Mouse (Mus musculus): ENCODE results near the gene Sqstm1.

Gene Sqstm1

GRCm38 (mm10) chr11:50211322-50212059 is 864 bp upstream of the Sqstm1 start:
- DNase-seq (ENCODE audit: low spot score in 2 of 2), result no peak

GRCm38 (mm10) chr11:50210101-50210504 is 524 bp downstream of the Sqstm1 start:
- DNase-seq (ENCODE audit: low spot score in 2 of 2), result peak; percentile 69 to 92

GRCm38 (mm10) chr11:50208039-50208438 is 2.6 kb downstream of the Sqstm1 start:
- no peak for DNase-seq (ENCODE audit: low spot score in 2 of 2)

GRCm38 (mm10) chr11:50207344-50207743 is 3.3 kb downstream of the Sqstm1 start:
- no peak for DNase-seq (ENCODE audit: low spot score in 2 of 2)

GRCm38 (mm10) chr11:50206037-50206436 is 4.6 kb downstream of the Sqstm1 start:
- DNase-seq (ENCODE audit: low spot score in 2 of 2), result no peak

GRCm38 (mm10) chr11:50205434-50205833 is 5.2 kb downstream of the Sqstm1 start:
- no peak for DNase-seq (ENCODE audit: low spot score in 2 of 2)

- DNase-seq (ENCODE audit: low spot score in 2 of 2), result no peak
Observed at GRCm38 (mm10) chr11:50203302-50203827, 7.3 kb downstream of the Sqstm1 start.

- DNase-seq (ENCODE audit: low spot score in 2 of 2), result no peak
Observed at GRCm38 (mm10) chr11:50201590-50201989, 9.0 kb downstream of the Sqstm1 start.

- peak in 1 of 2 experiments; percentile 41 for DNase-seq (ENCODE audit: low spot score in 2 of 2)
Observed at GRCm38 (mm10) chr11:50200613-50201012, 10.0 kb downstream of the Sqstm1 start.

GRCm38 (mm10) chr11:50198916-50199315 is 11.7 kb downstream of the Sqstm1 start:
- DNase-seq (ENCODE audit: low spot score in 2 of 2), result no peak

- DNase-seq (ENCODE audit: low spot score in 2 of 2), result no peak
Observed at GRCm38 (mm10) chr11:50198219-50198846, 12.3 kb downstream of the Sqstm1 start.

GRCm38 (mm10) chr11:50197500-50197899 is 13.1 kb downstream of the Sqstm1 start:
- DNase-seq (ENCODE audit: low spot score in 2 of 2), result no peak

GRCm38 (mm10) chr11:50194793-50195192 is 15.8 kb downstream of the Sqstm1 start:
- DNase-seq (ENCODE audit: low spot score in 2 of 2), result no peak

- no peak for DNase-seq (ENCODE audit: low spot score in 2 of 2)
Observed at GRCm38 (mm10) chr11:50194070-50194469, 16.6 kb downstream of the Sqstm1 start.

- no peak for DNase-seq (ENCODE audit: low spot score in 2 of 2)
Observed at GRCm38 (mm10) chr11:50192278-50192677, 18.3 kb downstream of the Sqstm1 start.

GRCm38 (mm10) chr11:50190362-50190761 is 20.3 kb downstream of the Sqstm1 start:
- no peak for DNase-seq (ENCODE audit: low spot score in 2 of 2)

GRCm38 (mm10) chr11:50188682-50189081 is 21.9 kb downstream of the Sqstm1 start:
- DNase-seq (ENCODE audit: low spot score in 2 of 2), result no peak

- DNase-seq (ENCODE audit: low spot score in 2 of 2), result no peak
Observed at GRCm38 (mm10) chr11:50184788-50185187, 25.8 kb downstream of the Sqstm1 start.

- no peak for DNase-seq (ENCODE audit: low spot score in 2 of 2)
Observed at GRCm38 (mm10) chr11:50182702-50183101, 27.9 kb downstream of the Sqstm1 start.

GRCm38 (mm10) chr11:50180478-50181231 is 30.0 kb downstream of the Sqstm1 start:
- no peak for DNase-seq (ENCODE audit: low spot score in 2 of 2)

GRCm38 (mm10) chr11:50178532-50179488 is 31.8 kb downstream of the Sqstm1 start:
- DNase-seq (ENCODE audit: low spot score in 2 of 2), result no peak
